Mouse (Mus musculus) liver, embryonic 14.5 days (tissue): ENCODE data around the gene Ppp2r1b. TPM values are rescaled to one million over a fixed set of nuclear protein-coding genes. Genes with fewer than 3 reads are reported as not detected.

Source experiments
- ATAC-seq: fragments of 200-750 bp; cut with Nextera tagmentation; 2 replicates; pipeline ENCODE4 v1.8.0; 2017; ENCODE audit warnings: moderate number of reproducible peaks, mild to moderate bottlenecking, moderate library complexity; ENCODE audit not compliant: insufficient read depth
- DNase-seq, 3 experiments: peaks; one replicate each; pipeline ENCODE4 v3.0.0-alpha.2; 2012 to 2013; ENCODE audit warnings: low read depth in 3 of 3, low spot score in 3 of 3
- H3K27ac ChIP-seq: fragments of 300-500 bp; sonication (generic); 2 replicates; pipeline ENCODE4 v1.5.1; 2014; ENCODE audit warnings: moderate library complexity, mild to moderate bottlenecking, control low read depth, inconsistent platforms
- H3K27me3 ChIP-seq: fragments of 300-500 bp; sonication (generic); 2 replicates; pipeline ENCODE4 v1.6.1; 2014; ENCODE audit warnings: mild to moderate bottlenecking, low read length, moderate library complexity; ENCODE audit not compliant: control insufficient read depth, insufficient read depth
- H3K36me3 ChIP-seq: fragments of 300-500 bp; sonication (generic); replicated peaks from 2 replicates; pipeline ENCODE4 v1.6.1; 2014; ENCODE audit warnings: low read depth; ENCODE audit not compliant: control insufficient read depth, insufficient read depth
- H3K4me1 ChIP-seq, 2 experiments: fragments of 200-500 bp in 1 of 2; fragments of 300-500 bp in 1 of 2; sonication (generic) in 1 of 2; replicated peaks; 2 replicates each; pipeline ENCODE4 v1.6.1; 2012 to 2014; ENCODE audit warnings: antibody characterized with exemption in 1 of 2, inconsistent platforms in 1 of 2, low read length in 1 of 2; ENCODE audit not compliant: control insufficient read depth in 2 of 2, insufficient read depth in 2 of 2
- H3K4me2 ChIP-seq: fragments of 300-500 bp; sonication (generic); 2 replicates; pipeline ENCODE4 v1.6.1; 2014; ENCODE audit warnings: low read depth, mild to moderate bottlenecking, control low read depth, moderate library complexity
- H3K4me3 ChIP-seq, 2 experiments: fragments of 200-500 bp in 1 of 2; fragments of 300-500 bp in 1 of 2; sonication (generic) in 1 of 2; 2 replicates each; pipeline ENCODE4 v1.5.1; 2012 to 2014; ENCODE audit warnings: low read depth in 2 of 2, low read length in 2 of 2, mild to moderate bottlenecking in 2 of 2, control low read depth in 1 of 2, inconsistent platforms in 1 of 2, moderate library complexity in 1 of 2; ENCODE audit not compliant: insufficient read depth in 1 of 2
- H3K9ac ChIP-seq: fragments of 300-500 bp; sonication (generic); replicated peaks from 2 replicates; pipeline ENCODE4 v1.6.1; 2014; ENCODE audit warnings: mild to moderate bottlenecking, control low read depth, moderate library complexity
- H3K9me3 ChIP-seq: fragments of 300-500 bp; sonication (generic); 2 replicates; pipeline ENCODE4 v1.6.1; 2016; ENCODE audit warnings: low read length, mixed read lengths; ENCODE audit not compliant: control insufficient read depth
- CTCF ChIP-seq: IDR thresholded peaks from 2 replicates; pipeline ENCODE4 v1.5.1; 2016; ENCODE audit warnings: antibody characterized with exemption, low read depth, control low read depth
- EP300 ChIP-seq: IDR thresholded peaks from 2 replicates; pipeline ENCODE4 v1.6.1; 2016; ENCODE audit warnings: antibody characterized with exemption, low read depth
- WGBS: fragments of 180-500 bp; shearing (Covaris S2); extraction: QIAGEN DNeasy Blood & Tissue Kit; methylation state at CpG from one replicate; pipeline ENCODE4 v1.1.7; 2014; ENCODE audit not compliant: insufficient replicate concordance; 5-methylcytosine and 5-hydroxymethylcytosine counted together
- polyA plus RNA-seq, 2 experiments: library from polyadenylated mRNA; depleted of rRNA in 1 of 2; stranded (reverse) in 1 of 2; unstranded in 1 of 2; fragments of >200 nt; fragmentation: Nextera tagmentation in 1 of 2; extraction: Ambion mirVana in 1 of 2; gene quantifications; 2 replicates each; pipeline versions ENCODE4 v1.2.1 to v1.2.3; 2012 to 2014

Ppp2r1b gene
- polyA plus RNA-seq, 2 experiments: 27.7 to 69.1 TPM

- H3K4me1 ChIP-seq: peaks cover 2 to 7% of the 10 kb centered on the region in 2 experiments; a peak in 3 of 4 replicates
- no peaks in the 10 kb centered on the region for H3K9me3 ChIP-seq
- no peak overlapping the region for H3K4me2 ChIP-seq
- TF ChIP-seq EP300: no peak
- no peak for TF ChIP-seq CTCF
- ATAC-seq: no peak
- peaks cover 76% of the 10 kb centered on the region for H3K36me3 ChIP-seq
- 89% methylated on average over 18 of the region's 18 CpGs for WGBS
- no peak overlapping the region for H3K9ac ChIP-seq
- H3K27ac ChIP-seq: no peak overlapping the region
- DNase-seq: no peak
- H3K4me3 ChIP-seq: no peak overlapping the region
- no peaks in the 10 kb centered on the region for H3K27me3 ChIP-seq
These were observed 16.2 kb downstream of the Ppp2r1b start for GRCm38 (mm10) chr9:50861119-50861839.

GRCm38 (mm10) chr9:50863824-50864223 is 18.7 kb downstream of the Ppp2r1b start:
- DNase-seq (no peak), ATAC-seq (no peak)
- no peaks in the 10 kb centered on the region for H3K9me3 ChIP-seq
- no peak overlapping the region for H3K9ac ChIP-seq
- H3K4me2 ChIP-seq: no peak overlapping the region
- H3K27ac ChIP-seq: no peak overlapping the region
- WGBS: 85% methylated on average over 4 of the region's 4 CpGs
- H3K27me3 ChIP-seq: no peaks in the 10 kb centered on the region
- no peak overlapping the region for H3K4me3 ChIP-seq
- TF ChIP-seq EP300 (no peak), CTCF (no peak)
- H3K36me3 ChIP-seq: peaks cover 99% of the 10 kb centered on the region
- H3K4me1 ChIP-seq: peaks cover 0 to 6% of the 10 kb centered on the region in 2 experiments; a peak in 2 of 4 replicates

GRCm38 (mm10) chr9:50864877-50865276 is 19.8 kb downstream of the Ppp2r1b start:
- peaks cover 0 to 6% of the 10 kb centered on the region in 2 experiments; a peak in 2 of 4 replicates for H3K4me1 ChIP-seq
- no peak overlapping the region for H3K4me2 ChIP-seq
- ATAC-seq: no peak
- no peaks in the 10 kb centered on the region for H3K9me3 ChIP-seq
- no peak overlapping the region for H3K27ac ChIP-seq
- no peak for DNase-seq
- H3K9ac ChIP-seq: no peak overlapping the region
- 79% methylated on average over 5 of the region's 5 CpGs for WGBS
- TF ChIP-seq EP300: no peak
- no peak for TF ChIP-seq CTCF
- H3K27me3 ChIP-seq: no peaks in the 10 kb centered on the region
- H3K36me3 ChIP-seq: peaks cover 96% of the 10 kb centered on the region
- no peak overlapping the region for H3K4me3 ChIP-seq

- Histone ChIP-seq H3K36me3 (peaks cover 96% of the 10 kb centered on the region), H3K4me1 (no peaks in the 10 kb centered on the region; a peak in 1 of 4 replicates), H3K9me3 (no peaks in the 10 kb centered on the region), H3K9ac (no peak overlapping the region), H3K27me3 (no peaks in the 10 kb centered on the region), H3K4me2 (no peak overlapping the region), H3K27ac (no peak overlapping the region), H3K4me3 (no peak overlapping the region)
- no peak for ATAC-seq
- TF ChIP-seq CTCF: no peak
- TF ChIP-seq EP300: no peak
- no peak for DNase-seq
- 41% methylated on average over 8 of the region's 8 CpGs for WGBS
These were observed 20.7 kb downstream of the Ppp2r1b start for GRCm38 (mm10) chr9:50865803-50866202.

- Histone ChIP-seq H3K9me3 (no peaks in the 10 kb centered on the region), H3K27ac (no peak overlapping the region), H3K9ac (no peak overlapping the region), H3K4me1 (no peaks in the 10 kb centered on the region; a peak in 1 of 4 replicates), H3K36me3 (peaks cover 88% of the 10 kb centered on the region), H3K4me3 (no peak overlapping the region), H3K27me3 (no peaks in the 10 kb centered on the region), H3K4me2 (no peak overlapping the region)
- TF ChIP-seq EP300 (no peak), CTCF (no peak)
- ATAC-seq (no peak), DNase-seq (no peak)
- 93% methylated on average over 6 of the region's 6 CpGs for WGBS
These were observed 21.9 kb downstream of the Ppp2r1b start for GRCm38 (mm10) chr9:50867015-50867414.
